ENCODE assay signal across 17 mouse cellular contexts in genomic region chr1:35786241-35786640, GRCm38 (mm10).
"Had no signal": no experiment of that assay in that cellular context is flagged by ENCODE, and none has a peak within 500 bp of the region (broad histone marks: within the 10 kb centered on the region; RNA-seq: fewer than 3 reads in every experiment).

No protein-coding gene starts in this region.

- H3K9me3 ChIP-seq: neural tube, embryonic 12.5 days; neural tube, embryonic 15.5 days; stomach, embryonic 15.5 days had no signal

- H3K4me2 ChIP-seq: neural tube, embryonic 12.5 days; neural tube, embryonic 13.5 days; neural tube, embryonic 15.5 days; stomach, embryonic 15.5 days had no signal

- H3K4me3 ChIP-seq: neural tube, embryonic 12.5 days; neural tube, embryonic 13.5 days; neural tube, embryonic 15.5 days; stomach, embryonic 15.5 days had no signal

- H3K27ac ChIP-seq: neural tube, embryonic 12.5 days; neural tube, embryonic 13.5 days; neural tube, embryonic 15.5 days; stomach, embryonic 15.5 days; stomach, postnatal 0 days had no signal

- DNase-seq: retina, postnatal 1 day; right cerebral cortex, adult 18-20 months; right cerebral cortex, postnatal 14 days; right cerebral cortex, postnatal 25 days; right cerebral cortex, postnatal 4 days; spleen, adult 18-20 months; thymus, adult 18-20 months; thymus, adult 2 months; thymus, postnatal 14 days; thymus, postnatal 25 days; thymus, postnatal 36 days; thymus, postnatal 4 days had no signal

- H3K36me3 ChIP-seq: neural tube, embryonic 12.5 days; neural tube, embryonic 13.5 days; neural tube, embryonic 15.5 days; stomach, embryonic 15.5 days had no signal

- H3K27me3 ChIP-seq: neural tube, embryonic 12.5 days; neural tube, embryonic 13.5 days; neural tube, embryonic 15.5 days; stomach, embryonic 15.5 days had no signal

- H3K9ac ChIP-seq: neural tube, embryonic 12.5 days; neural tube, embryonic 13.5 days; neural tube, embryonic 15.5 days; stomach, embryonic 15.5 days had no signal

- H3K4me1 ChIP-seq: neural tube, embryonic 12.5 days; neural tube, embryonic 13.5 days; neural tube, embryonic 15.5 days; stomach, embryonic 15.5 days had no signal
